Mouse (Mus musculus): Measurements from ENCODE around the gene Pip5k1c.

Gene Pip5k1c

DNA sequence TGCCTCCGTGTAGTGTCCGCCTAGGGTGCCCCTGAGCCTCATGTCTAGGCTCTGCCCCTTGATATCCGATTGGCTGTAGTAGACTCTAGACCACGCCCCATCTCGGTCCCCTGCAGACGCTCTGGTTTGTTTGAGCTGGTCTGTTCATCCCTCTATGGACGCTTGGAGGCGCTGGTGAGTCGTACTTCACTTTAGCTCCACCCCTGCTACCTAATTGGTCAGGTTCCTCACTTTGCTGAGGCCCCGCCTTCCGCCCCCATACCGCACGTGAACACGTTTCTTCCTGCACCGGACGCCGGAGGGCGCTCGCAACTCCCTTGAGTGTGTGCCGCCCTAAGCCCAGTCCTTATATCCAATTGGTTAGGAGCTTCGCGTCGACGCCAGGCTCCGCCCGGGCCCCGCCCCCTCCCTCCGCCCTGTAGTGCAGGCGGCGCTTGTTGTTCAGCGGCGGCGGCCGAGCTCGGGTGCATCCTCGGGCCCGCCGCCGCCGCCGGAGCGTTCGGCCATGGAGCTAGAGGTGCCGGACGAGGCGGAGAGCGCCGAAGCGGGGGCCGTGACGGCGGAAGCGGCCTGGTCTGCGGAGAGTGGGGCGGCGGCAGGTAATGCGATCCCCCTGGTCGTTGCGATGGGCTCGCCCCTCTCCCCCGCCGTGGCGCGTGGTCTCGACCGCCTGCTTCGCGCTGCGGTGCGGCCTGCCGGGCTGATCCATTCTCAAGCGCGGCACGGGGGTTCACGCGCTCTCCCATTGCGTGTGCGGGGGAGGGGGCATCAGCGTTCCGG, at the start of gene Pip5k1c:
Pip5k1c (plus strand) TSS at position 410 of the 780 bp plus-strand sequence.
- DNase-seq (ENCODE audit: low read depth): peak; percentile 100

DNA sequence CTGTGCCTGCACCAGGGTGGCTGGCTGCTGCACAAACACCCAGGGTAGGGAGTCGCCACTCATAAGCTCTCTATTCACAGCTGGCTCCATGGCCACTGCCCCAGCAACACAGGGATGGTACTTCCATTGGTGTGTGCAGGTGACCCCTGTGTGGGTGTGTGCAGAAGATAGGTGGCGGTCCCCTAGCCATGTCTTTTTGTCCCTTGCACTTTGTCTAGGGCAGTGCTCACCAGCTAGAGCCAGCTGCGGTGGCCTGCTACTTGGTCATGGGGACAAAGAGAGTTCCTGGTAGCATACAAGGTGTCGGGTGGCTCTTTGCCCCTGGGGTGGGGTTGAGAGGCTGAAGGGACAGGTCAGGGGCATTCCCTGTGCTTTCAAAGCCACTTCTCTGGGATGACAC, 48.6 kb upstream of the Pip5k1c start:
- no peak for DNase-seq (ENCODE audit: low read depth)

DNA sequence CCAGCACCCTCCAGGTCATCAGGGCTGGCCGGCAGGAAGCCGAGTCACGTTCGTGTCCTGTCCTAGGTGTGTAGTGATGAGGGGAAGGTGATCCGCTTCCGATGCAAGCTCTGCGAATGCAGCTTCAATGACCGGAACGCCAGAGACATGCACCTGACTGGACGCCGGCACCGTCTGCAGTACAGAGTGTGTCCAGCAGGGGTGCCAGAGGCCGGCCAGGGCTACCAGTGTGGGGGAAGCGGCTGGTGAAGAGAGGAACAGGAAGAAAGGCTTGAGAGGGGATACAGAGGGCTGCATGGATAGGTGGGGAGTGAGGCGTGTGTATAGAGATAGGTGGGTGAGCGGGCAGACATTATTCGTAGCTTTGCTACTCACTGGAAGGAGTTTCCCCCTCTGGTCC, 48.2 kb upstream of the Pip5k1c start:
- DNase-seq (ENCODE audit: low read depth): no peak

DNA sequence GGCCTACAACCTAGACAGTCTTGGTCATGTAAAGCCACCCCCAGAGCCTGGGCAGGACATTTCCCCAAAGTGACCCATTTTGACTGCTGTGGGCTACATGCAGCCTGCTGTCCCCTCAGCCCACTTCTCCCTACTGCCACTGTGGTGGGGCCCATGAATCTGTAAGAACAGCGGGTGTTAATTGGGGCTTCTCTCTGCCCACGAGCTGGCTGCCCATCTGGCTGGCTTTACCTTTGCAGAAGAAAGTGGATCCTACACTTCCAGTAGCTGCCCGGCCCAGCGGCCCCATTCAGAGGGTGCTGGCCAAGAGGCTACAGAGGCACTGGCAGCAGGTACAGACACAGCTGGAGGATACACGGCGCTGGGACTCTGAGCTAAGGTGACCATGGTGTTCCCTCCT, 47.6 kb upstream of the Pip5k1c start:
- DNase-seq (ENCODE audit: low read depth): no peak

DNA sequence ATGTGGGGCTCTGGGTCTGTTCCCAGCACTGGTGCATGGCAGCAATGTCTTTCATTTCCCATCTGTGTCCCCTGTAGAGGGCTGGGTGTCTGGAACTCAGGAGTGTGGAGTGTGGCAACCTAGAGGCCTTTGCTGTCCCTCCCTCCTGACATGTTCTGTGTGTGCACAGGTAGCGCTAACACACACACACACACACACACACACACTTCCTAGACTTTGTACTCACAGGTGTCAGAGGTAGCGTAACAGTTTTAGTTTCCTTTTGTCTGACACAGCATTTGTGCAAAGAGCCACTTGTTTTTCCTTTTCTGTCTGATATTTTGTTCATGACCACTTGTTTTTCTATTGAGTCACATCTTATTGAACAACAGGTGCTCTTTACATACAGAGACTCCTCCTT, 45.0 kb upstream of the Pip5k1c start:
- no peak for DNase-seq (ENCODE audit: low read depth)

DNA sequence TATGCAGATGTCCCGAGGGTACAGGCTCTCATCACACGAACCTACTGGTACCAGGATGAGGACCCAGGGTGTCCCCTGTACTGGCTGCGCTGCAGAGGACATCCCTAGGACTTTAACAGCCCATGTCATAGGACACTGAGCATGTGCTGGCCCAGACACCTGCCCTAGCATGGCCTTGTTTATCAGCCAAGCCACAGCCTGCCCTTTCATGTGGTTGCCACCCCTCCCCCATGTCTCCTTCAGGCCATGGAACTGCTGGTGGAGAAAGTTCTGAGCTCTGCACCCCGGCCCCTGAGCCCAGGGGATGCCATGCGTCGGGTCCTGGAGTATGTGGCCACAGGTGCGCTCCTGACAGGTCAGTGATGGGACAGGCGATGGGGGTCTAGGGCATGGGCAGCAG, 43.3 kb upstream of the Pip5k1c start:
- no peak for DNase-seq (ENCODE audit: low read depth)

DNA sequence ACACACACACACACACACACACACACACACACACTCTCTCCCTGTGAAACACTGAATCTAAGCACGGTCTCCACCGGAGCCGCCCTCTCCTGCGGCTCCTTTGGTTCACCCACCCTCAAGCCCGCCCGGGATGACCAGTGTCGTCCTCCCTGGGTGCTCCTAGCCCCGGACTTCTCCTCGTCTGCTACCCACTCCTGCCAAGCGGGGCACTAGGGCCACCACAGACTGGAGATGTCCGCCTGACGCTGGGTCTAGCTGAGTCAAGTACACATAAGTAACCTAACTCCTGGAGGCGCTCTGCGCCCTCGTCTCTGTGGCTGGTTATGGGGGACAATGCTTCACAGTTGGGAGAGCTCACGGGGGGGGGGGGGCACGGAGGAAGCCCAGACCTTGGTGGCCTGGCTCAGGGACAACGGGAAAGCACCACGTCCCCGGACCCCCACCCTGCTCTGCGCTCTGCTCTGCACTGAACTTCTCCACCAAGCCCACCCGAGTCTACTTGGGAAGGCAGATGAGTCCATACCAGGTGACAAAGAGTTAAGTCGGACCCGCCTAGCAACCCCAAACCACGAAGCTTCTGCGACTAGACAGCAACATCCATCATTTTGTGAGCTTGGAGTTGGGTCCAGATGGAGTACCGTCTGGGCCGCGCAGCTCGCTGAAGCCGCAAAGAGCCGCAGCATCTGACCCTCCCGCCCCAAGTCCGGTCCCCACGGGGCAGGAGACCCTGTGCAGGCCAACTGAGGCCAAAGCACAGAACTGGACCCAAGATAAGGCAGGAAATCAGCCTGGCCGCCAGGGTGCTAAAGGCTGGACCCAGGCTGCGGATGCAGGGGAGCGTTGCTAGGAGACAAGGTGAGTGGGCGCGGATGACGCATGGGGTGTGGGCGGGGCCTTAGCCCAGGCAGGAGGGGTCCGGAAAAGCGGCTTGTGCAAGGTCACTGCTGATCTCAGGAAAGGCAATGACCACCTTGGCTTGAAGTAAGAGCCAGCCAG, 40.0 kb upstream of the Pip5k1c start, which contains the start of gene Matk:
Matk (plus strand) TSS at position 512 of the 996 bp plus-strand sequence.
- DNase-seq (ENCODE audit: low read depth): no peak

DNA sequence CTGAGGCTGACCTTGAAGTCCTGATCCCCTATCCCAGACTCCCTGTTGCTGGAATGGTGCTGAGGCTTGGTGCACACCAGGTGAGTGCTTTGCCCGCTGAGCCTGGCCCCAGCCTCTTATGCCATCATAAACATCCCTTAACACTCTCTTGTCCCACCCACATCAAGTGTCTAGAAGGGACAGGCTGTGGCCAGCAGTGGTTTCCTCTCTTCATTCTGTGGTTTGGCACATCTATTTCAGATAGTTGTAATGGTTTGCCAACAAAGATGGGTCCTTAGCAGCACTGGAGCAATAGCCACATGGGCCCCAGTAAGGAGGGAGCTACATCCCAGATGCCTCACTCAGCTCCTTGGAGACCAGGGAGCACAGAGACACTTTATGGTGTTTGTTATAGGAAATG, 37.9 kb upstream of the Pip5k1c start:
- no peak for DNase-seq (ENCODE audit: low read depth)

DNA sequence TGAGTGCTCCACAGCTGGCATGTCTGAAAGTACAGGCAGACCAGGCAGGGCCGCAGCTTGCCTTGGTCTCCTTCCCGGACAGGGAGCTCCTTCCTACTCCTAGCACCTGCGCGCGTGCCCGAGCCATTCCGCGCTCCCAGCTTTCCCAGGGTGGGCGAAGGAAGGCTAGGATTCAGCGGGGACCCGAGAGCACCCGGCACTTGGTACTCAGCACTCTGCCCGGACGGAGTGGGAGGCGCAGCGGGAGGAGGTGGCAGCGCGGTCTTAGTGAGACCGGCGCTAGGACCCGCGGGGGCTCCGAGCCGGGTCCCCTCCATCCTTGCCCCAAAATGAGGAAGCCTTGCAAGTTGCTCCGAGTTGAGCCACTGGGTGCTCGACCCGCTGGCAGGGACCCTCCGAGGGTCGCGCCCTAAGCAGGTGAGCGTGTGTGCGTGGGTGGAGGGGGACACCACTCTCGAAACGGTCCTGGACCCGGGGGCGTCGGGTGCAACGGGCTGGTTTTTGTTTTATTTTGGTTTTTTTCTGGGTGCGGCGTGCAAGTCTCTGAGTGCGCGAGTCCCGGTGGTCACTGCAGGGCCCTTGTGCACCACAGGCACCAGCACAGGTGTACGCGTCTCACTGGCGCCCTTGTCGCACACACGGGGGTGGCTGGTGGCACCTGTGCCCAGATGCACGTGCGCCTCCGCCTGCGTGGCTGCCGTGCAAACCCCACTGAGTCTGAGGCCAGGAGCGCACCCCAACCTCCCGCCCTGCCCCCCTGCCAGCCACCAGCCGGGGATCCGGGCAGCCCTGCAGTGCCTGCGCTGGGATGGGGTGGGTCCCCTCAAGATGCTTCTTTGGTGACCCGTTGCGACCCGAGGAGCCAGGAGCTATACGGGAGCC, 35.4 kb upstream of the Pip5k1c start:
- no peak for DNase-seq (ENCODE audit: low read depth)

DNA sequence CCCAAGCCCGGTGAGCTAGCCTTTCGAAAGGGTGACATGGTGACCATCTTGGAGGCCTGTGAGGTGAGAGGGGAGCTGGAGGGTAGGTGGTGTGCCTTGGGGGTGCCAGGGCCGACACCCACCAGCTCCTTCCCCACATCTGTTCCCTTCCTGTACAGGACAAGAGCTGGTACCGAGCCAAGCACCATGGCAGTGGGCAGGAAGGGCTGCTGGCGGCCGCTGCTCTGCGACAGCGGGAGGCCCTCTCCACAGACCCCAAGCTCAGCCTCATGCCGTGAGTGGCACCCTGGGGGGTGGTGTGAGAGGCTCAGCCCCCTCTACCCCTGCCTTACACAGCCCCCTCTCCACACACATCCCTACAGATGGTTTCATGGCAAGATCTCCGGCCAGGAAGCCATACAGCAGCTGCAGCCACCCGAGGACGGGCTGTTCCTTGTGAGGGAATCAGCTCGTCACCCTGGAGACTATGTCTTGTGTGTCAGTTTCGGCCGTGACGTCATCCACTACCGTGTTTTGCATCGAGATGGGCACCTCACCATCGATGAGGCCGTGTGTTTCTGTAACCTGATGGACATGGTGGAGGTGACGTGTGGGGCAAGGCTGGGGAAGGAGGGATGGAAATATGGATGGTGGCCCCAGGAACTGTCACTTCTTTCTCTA, 33.4 kb upstream of the Pip5k1c start:
- no peak for DNase-seq (ENCODE audit: low read depth)

DNA sequence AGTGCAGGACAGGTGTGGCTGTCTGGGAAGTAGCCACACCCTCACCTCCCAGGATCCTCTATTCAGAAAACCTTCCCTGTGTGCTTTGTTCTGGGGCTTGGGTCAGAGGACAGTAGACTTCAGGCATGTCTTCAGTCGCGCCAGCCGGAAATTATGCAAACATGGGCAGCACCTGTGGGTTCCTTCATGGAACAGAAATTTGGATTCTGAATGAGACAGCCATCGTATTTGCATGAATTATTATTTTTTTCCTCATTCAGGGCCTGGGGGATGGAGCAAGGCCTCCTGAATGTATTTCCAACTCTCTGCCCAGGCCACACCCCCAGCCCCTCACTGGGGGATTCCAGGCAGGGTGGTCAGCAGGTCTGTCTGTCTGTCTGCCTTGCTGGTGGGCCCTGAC, 31.7 kb upstream of the Pip5k1c start:
- DNase-seq (ENCODE audit: low read depth): no peak

DNA sequence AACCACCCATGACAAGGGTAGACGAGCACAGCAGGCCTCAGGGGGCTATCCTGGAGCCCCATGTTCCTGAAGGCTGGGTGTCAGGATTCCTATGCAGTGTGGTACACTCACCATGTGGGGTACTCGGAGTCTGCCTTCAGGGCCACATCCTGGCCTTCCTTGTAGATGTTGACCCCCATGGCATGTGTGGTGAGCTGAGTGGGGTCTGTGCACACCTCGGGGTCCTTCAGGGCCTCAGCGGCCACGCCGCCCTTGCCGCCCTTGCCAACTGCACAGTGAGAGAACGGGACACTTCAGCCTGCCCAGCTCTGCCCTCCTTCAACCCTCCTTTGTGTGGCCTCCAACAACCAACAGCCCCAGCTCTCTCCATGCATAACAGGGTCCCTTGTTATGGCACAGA, 27.2 kb upstream of the Pip5k1c start:
- no peak for DNase-seq (ENCODE audit: low read depth)

DNA sequence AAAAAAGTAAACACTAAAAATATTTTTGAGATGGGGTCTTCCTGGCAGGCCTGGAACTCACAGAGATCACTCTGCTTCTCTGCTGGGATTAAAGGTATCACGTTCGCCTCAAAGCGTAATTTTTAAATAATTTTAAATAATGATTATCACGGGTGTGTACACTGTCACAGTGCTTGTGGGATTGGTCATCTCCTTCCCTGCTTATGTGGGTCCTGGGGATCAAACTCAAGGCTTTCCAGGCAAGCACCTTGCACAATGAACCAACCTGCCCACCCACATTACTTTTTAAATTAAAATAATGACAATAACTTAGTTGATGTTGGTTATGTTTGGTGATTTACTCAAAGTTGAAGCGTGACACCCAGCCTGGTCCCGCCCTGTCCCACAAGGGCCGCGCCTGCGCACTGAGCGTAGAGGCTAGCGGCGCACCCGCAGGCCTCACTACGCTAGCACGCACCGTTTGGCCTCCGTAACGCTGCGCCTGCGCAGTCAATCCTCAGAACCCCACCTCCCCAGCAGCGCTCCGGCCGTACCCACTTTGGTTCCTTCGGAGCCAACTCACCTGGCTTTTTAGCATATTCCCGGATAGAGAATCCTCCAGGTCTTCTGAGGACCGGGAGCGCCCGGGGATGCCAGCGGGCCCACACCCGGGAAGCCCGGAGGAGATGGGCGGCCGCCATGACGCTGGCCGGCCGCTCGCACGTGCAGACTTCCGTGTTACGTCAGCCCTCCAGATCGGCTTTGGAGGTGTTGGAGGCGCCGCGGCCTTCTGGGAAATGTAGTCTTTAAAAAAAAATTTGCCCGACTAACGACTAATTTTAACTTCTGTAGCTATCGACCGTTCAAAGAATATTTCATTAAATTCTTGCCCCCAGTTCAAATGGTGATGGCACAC, 26.3 kb upstream of the Pip5k1c start, which contains the start of the genes Mrpl54 and Apba3:
Mrpl54 (minus strand) TSS at position 724 of the 895 bp plus-strand sequence.
Apba3 (plus strand) TSS at position 750 of the 895 bp plus-strand sequence.
- peak; percentile 87 for DNase-seq (ENCODE audit: low read depth)

DNA sequence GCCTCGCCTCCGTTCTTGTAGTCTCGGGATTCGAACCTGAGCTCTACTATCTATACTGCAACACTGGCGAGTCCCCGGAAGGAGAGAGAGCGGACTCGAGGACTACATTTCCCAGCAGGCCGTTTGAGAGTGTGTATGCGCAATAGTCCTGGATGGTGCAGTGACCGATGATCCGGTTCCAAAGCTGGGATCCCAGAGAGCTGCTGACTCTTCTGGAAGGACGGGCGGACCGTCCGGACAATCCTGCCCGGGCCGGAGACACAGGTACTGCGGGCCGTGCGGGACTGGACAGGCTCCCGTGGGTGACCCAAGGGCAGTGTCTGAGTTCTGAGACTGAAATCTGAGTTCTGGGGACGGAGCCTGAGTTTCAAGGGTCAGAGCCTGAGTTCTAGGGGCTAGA, 24.7 kb upstream of the Pip5k1c start:
- peak; percentile 79 for DNase-seq (ENCODE audit: low read depth)

DNA sequence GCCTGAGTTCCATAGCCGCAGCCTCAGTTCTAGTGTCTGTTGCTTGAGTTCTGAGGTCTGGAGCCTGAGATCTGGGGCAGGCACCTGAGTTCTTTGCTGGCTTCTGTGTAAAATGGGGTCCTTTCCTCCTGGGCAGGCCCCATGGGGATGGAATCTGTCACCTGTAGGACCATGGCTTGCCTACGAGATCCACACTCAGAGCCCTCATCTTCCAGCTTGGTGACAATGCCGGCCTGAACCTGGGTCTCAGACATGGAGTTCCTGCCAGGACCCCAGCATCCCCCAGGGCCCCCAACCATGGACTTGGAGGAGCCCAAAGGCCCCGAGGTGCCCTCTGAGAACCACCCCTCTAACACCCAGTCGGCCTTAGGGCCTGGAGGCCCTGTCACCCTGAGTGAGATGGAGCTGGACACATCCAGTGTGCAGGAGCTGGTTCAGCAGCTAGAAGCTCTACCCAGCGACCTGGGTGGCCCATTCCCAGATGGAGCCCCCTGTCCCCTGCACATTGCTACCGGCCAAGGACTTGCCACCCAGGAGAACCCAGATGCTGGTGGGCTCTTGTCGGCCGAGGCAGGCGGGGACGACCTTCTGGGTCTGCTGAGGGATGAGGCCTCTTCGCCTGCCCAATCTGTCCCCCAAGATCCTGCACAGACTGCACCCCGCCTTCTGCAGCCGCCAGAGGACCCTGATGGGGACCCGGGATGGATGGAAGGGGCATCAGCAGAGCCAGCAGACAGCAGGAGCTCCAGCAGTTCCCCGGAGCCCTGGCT, 23.9 kb upstream of the Pip5k1c start:
- DNase-seq (ENCODE audit: low read depth): no peak

DNA sequence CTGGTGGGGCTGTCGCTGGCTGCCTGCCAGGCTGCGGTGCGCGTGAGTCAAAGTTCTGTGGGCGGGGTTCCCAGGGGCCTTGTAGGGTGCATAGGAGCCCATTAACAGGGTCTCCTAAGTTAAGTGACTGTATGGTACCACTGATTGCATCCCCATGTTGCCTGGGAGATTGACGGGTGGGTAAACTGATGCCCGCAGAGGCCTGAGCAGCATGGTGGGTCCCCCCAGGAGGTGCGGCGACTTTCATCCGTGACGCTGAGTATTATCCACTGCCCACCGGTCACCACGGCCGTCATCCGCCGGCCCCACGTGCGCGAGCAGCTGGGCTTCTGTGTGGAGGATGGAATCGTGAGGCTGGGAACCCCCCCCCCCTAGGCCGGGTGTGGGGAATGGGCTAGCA, 20.4 kb upstream of the Pip5k1c start:
- DNase-seq (ENCODE audit: low read depth): no peak

DNA sequence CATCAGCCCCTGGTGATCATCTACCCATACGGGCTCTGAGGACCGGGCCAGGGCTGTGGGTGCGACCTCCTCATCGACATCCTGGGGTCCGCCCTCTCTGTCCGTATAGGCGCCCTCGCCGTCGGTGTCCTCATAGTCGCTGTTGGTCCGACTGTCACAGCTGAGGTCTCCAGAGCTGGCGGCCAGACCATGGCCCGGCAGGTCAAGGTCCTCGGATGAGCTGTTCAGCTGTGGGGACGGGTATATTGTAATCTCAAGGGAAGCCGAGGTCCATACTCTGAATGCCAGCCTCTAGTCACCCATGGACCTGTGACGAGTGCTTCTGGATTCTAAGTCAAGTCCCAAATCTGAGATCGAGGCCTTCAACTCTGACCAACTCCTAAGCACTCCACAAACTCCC, 18.9 kb upstream of the Pip5k1c start:
- DNase-seq (ENCODE audit: low read depth): no peak

DNA sequence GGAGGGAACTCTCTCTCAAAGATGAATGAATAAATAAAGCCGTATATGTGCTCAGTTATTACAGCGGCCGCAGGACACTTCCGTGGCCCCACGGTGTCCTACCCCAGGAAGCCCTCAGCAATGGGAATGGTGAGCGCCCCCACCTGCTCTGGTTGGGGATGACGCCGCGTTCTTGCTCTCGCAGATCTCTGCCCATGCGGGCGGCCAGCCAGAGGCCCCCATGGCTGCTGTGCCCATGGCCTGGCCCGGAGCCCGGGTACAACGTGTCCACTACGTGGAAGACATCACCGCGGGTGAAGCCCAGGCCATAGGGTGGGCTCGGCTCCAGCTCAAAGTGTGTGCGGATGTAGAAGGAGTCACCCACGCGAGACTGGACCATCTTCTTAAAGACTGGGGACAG, 15.1 kb upstream of the Pip5k1c start:
- no peak for DNase-seq (ENCODE audit: low read depth)

DNA sequence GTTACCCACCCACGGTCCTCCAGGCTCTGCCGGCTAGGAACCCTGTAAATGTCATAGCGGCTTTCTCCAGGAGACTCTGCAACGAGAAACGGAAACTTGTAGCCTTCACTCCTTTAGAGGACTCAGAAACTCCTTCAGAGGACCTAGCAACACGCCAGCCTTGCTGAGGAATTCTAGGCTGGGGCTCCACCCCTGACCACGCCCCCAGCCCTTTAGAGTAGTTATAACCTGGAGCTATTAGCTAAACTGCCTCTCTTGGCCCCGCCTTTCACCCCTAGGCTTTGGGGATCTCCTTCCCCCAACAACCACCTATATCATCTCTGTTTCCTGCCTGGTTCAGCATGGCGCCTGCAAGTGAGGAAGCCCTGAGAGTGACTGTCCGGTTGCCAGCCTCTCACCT, 13.3 kb upstream of the Pip5k1c start:
- no peak for DNase-seq (ENCODE audit: low read depth)

All from fibroblast of lung, adult 2 months (primary cell).